Mouse (Mus musculus) heart, postnatal 4 days (tissue): ENCODE results near the gene Leap2. TPM values are rescaled to one million over a fixed set of nuclear protein-coding genes. Genes with fewer than 3 reads are reported as not detected.

Experiments
- DNase-seq: peaks from one replicate; pipeline ENCODE4 v3.0.0; 2021
- total RNA-seq, 2 experiments: library from RNA; stranded (reverse); gene quantifications; 2 replicates each; pipeline ENCODE4 v1.2.3; 2021

Gene Leap2
- not detected for total RNA-seq

- no peak for DNase-seq
Observed at GRCm38 (mm10) chr11:53423036-53423435, at the start of gene Leap2. Gene Leap2, minus strand, starts transcription at chr11:53423170.

- DNase-seq = no peak
Observed at GRCm38 (mm10) chr11:53472709-53473108, 49.7 kb upstream of the Leap2 start.

- DNase-seq = peak; percentile 95
Observed at GRCm38 (mm10) chr11:53469968-53470695, 47.2 kb upstream of the Leap2 start, which contains the start of gene Gm9837. Gene Gm9837, minus strand, starts transcription at chr11:53470479.

GRCm38 (mm10) chr11:53469294-53469967 lies 46.5 kb upstream of the Leap2 start:
- DNase-seq = no peak

- DNase-seq = peak; percentile 87
Observed at GRCm38 (mm10) chr11:53466231-53466971, 43.4 kb upstream of the Leap2 start.

GRCm38 (mm10) chr11:53463551-53464424 lies 40.8 kb upstream of the Leap2 start:
- peak; percentile 30 for DNase-seq

GRCm38 (mm10) chr11:53461727-53462126 lies 38.8 kb upstream of the Leap2 start:
- DNase-seq = no peak

- no peak for DNase-seq
Observed at GRCm38 (mm10) chr11:53460192-53460591, 37.2 kb upstream of the Leap2 start.

GRCm38 (mm10) chr11:53458996-53459395 lies 36.0 kb upstream of the Leap2 start:
- no peak for DNase-seq

- DNase-seq = no peak
Observed at GRCm38 (mm10) chr11:53457372-53457954, 34.5 kb upstream of the Leap2 start.

GRCm38 (mm10) chr11:53456474-53457371 lies 33.8 kb upstream of the Leap2 start, which contains the start of the genes Gm10447 and Shroom1:
Gene Gm10447, minus strand, starts transcription at chr11:53457110.
Gene Shroom1, plus strand, starts transcription at chr11:53457205.
- peak; percentile 66 for DNase-seq

GRCm38 (mm10) chr11:53453031-53453430 lies 30.1 kb upstream of the Leap2 start:
- DNase-seq = no peak

- no peak for DNase-seq
Observed at GRCm38 (mm10) chr11:53452396-53452795, 29.4 kb upstream of the Leap2 start.

GRCm38 (mm10) chr11:53451361-53451760 lies 28.4 kb upstream of the Leap2 start:
- no peak for DNase-seq

- DNase-seq = no peak
Observed at GRCm38 (mm10) chr11:53450070-53450705, 27.2 kb upstream of the Leap2 start.

- peak; percentile 87 for DNase-seq
Observed at GRCm38 (mm10) chr11:53448529-53448928, 25.6 kb upstream of the Leap2 start.

- no peak for DNase-seq
Observed at GRCm38 (mm10) chr11:53447996-53448395, 25.0 kb upstream of the Leap2 start.

- DNase-seq = no peak
Observed at GRCm38 (mm10) chr11:53446183-53446582, 23.2 kb upstream of the Leap2 start.

GRCm38 (mm10) chr11:53445562-53445961 lies 22.6 kb upstream of the Leap2 start:
- DNase-seq = no peak

GRCm38 (mm10) chr11:53443861-53444260 lies 20.9 kb upstream of the Leap2 start:
- peak; percentile 44 for DNase-seq
